Mouse (Mus musculus): ENCODE measurements around the gene Anapc15-ps. TPM values are rescaled to one million over a fixed set of nuclear protein-coding genes. Genes with fewer than 3 reads are reported as not detected.

Gene Anapc15-ps
- total and polyA plus RNA-seq, 2 experiments from 2014 or later, result not detected

GRCm38 (mm10) chr10:95698920-95699714, 25.9 kb upstream of the Anapc15-ps start:
- no peak for TF ChIP-seq CTCF (IDR thresholded peaks at IDR 0.05; ENCODE audit: low read depth)
- TF ChIP-seq EP300 (IDR thresholded peaks at IDR 0.05; ENCODE audit: low read depth), result no peak
- no peak overlapping the region for H3K4me2 ChIP-seq (ENCODE audit: low read depth, low read length)
- H3K9me3 ChIP-seq (replicated peaks; ENCODE audit: control insufficient read depth, low read length), result no peaks in the 10 kb centered on the region
- peaks cover 8% of the 10 kb centered on the region; the same call in 1 of the 2 replicates for H3K4me1 ChIP-seq (ENCODE audit: control insufficient read depth, insufficient read depth)
- no peak overlapping the region for H3K27ac ChIP-seq (ENCODE audit: low read depth)
- H3K36me3 ChIP-seq (replicated peaks; ENCODE audit: control insufficient read depth, insufficient read depth, low read length), result no peaks in the 10 kb centered on the region
- H3K9ac ChIP-seq (replicated peaks; ENCODE audit: low read depth, low read length), result no peak overlapping the region
- H3K4me3 ChIP-seq (ENCODE audit: low read depth, low read length), result no peak overlapping the region
- ATAC-seq (ENCODE audit: insufficient read depth, low read depth), result no peak
- DNase-seq (ENCODE audit: low spot score), result no peak
- WGBS, result 81% methylated on average over 8 of the region's 8 CpGs
- H3K27me3 ChIP-seq (ENCODE audit: control insufficient read depth, insufficient read depth, low read length), result no peaks in the 10 kb centered on the region

DNA sequence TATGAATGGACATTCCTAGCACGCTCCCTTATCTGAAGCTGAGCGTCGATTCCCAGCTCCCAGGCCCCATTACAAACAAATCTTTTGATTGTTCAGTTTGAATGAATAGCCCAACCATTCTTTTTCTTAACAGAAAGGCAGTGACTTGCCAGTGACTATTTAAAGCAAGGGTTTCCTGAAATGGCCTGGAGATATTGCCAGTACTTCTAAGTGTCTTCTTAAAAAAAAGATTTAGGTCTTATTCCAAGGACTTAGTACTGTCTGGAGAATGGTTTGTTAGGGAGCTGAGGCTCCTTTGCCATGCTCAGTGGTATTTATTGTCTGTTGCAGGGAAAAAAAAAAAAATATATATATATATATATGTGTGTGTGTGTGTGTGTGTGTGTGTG, 23.0 kb upstream of the Anapc15-ps start:
- ATAC-seq (ENCODE audit: insufficient read depth, low read depth) (no peak), DNase-seq (ENCODE audit: low spot score) (peak; percentile 37)
- WGBS, result 25% methylated on average over 3 of the region's 3 CpGs
- Histone ChIP-seq H3K9ac (replicated peaks; ENCODE audit: low read depth, low read length) (no peak overlapping the region), H3K36me3 (replicated peaks; ENCODE audit: control insufficient read depth, insufficient read depth, low read length) (no peaks in the 10 kb centered on the region), H3K4me2 (ENCODE audit: low read depth, low read length) (no peak overlapping the region), H3K4me1 (ENCODE audit: control insufficient read depth, insufficient read depth) (peaks cover 8% of the 10 kb centered on the region; the same call in 1 of the 2 replicates), H3K4me3 (ENCODE audit: low read depth, low read length) (no peak overlapping the region), H3K9me3 (replicated peaks; ENCODE audit: control insufficient read depth, low read length) (no peaks in the 10 kb centered on the region), H3K27me3 (ENCODE audit: control insufficient read depth, insufficient read depth, low read length) (no peaks in the 10 kb centered on the region), H3K27ac (ENCODE audit: low read depth) (0 out of 2 replicates have a peak overlapping the region, but pooled peaks have one; percentile 35)
- no peak for TF ChIP-seq EP300 (IDR thresholded peaks at IDR 0.05; ENCODE audit: low read depth)

GRCm38 (mm10) chr10:95695603-95696252, 22.5 kb upstream of the Anapc15-ps start:
- H3K9ac ChIP-seq (replicated peaks; ENCODE audit: low read depth, low read length), result no peak overlapping the region
- H3K27ac ChIP-seq (ENCODE audit: low read depth), result peak overlapping the region; percentile 35; the same call in 1 of the 2 replicates
- no peaks in the 10 kb centered on the region for H3K36me3 ChIP-seq (replicated peaks; ENCODE audit: control insufficient read depth, insufficient read depth, low read length)
- H3K27me3 ChIP-seq (ENCODE audit: control insufficient read depth, insufficient read depth, low read length), result no peaks in the 10 kb centered on the region
- H3K4me2 ChIP-seq (ENCODE audit: low read depth, low read length), result no peak overlapping the region
- peaks cover 8% of the 10 kb centered on the region; the same call in 1 of the 2 replicates for H3K4me1 ChIP-seq (ENCODE audit: control insufficient read depth, insufficient read depth)
- WGBS, result 72% methylated on average over 18 of the region's 18 CpGs
- no peak overlapping the region for H3K4me3 ChIP-seq (ENCODE audit: low read depth, low read length)
- TF ChIP-seq EP300 (IDR thresholded peaks at IDR 0.05; ENCODE audit: low read depth) (no peak), CTCF (IDR thresholded peaks at IDR 0.05; ENCODE audit: low read depth) (no peak)
- ATAC-seq (ENCODE audit: insufficient read depth, low read depth) (0 out of 2 replicates have a peak, but pooled peaks have one; percentile 33), DNase-seq (ENCODE audit: low spot score) (no peak)
- H3K9me3 ChIP-seq (replicated peaks; ENCODE audit: control insufficient read depth, low read length), result no peaks in the 10 kb centered on the region

GRCm38 (mm10) chr10:95694559-95695251, 21.5 kb upstream of the Anapc15-ps start:
- H3K27me3 ChIP-seq (ENCODE audit: control insufficient read depth, insufficient read depth, low read length), result no peaks in the 10 kb centered on the region
- H3K36me3 ChIP-seq (replicated peaks; ENCODE audit: control insufficient read depth, insufficient read depth, low read length), result no peaks in the 10 kb centered on the region
- no peaks in the 10 kb centered on the region for H3K9me3 ChIP-seq (replicated peaks; ENCODE audit: control insufficient read depth, low read length)
- H3K4me1 ChIP-seq (ENCODE audit: control insufficient read depth, insufficient read depth), result peaks cover 8% of the 10 kb centered on the region; the same call in 1 of the 2 replicates
- 79% methylated on average over 12 of the region's 12 CpGs for WGBS
- H3K27ac ChIP-seq (ENCODE audit: low read depth), result no peak overlapping the region
- DNase-seq (ENCODE audit: low spot score) (no peak), ATAC-seq (ENCODE audit: insufficient read depth, low read depth) (no peak)
- H3K9ac ChIP-seq (replicated peaks; ENCODE audit: low read depth, low read length), result no peak overlapping the region
- no peak overlapping the region for H3K4me2 ChIP-seq (ENCODE audit: low read depth, low read length)
- no peak overlapping the region for H3K4me3 ChIP-seq (ENCODE audit: low read depth, low read length)
- TF ChIP-seq EP300 (IDR thresholded peaks at IDR 0.05; ENCODE audit: low read depth), result no peak
- TF ChIP-seq CTCF (IDR thresholded peaks at IDR 0.05; ENCODE audit: low read depth), result no peak

DNA sequence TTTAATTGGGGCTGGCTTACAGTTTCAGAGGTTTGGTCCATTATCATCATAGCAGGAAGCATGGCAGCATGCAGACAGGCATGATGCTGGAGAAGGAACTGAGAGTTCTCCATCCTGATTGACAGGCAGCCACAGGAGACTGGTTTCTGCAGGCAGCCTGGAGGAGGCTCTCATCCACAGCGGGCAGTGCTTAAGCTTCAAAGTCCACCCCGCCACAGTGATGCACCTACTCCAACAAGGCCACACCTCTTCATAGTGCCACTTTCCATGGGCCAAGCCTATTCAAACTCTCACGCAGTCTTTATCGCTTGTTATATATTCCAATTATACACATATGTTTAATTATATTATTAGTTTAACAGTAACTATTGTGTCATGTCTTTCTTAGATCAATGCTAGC, 18.1 kb upstream of the Anapc15-ps start:
- no peak for DNase-seq (ENCODE audit: low spot score)
- H3K9ac ChIP-seq (replicated peaks; ENCODE audit: low read depth, low read length), result no peak overlapping the region
- H3K4me2 ChIP-seq (ENCODE audit: low read depth, low read length), result no peak overlapping the region
- H3K4me3 ChIP-seq (ENCODE audit: low read depth, low read length), result no peak overlapping the region
- TF ChIP-seq EP300 (IDR thresholded peaks at IDR 0.05; ENCODE audit: low read depth), result no peak
- TF ChIP-seq CTCF (IDR thresholded peaks at IDR 0.05; ENCODE audit: low read depth), result no peak
- peaks cover 12% of the 10 kb centered on the region for H3K4me1 ChIP-seq (ENCODE audit: control insufficient read depth, insufficient read depth)
- 93% methylated on average over 4 of the region's 4 CpGs for WGBS
- no peak overlapping the region for H3K27ac ChIP-seq (ENCODE audit: low read depth)
- H3K27me3 ChIP-seq (ENCODE audit: control insufficient read depth, insufficient read depth, low read length), result no peaks in the 10 kb centered on the region
- ATAC-seq (ENCODE audit: insufficient read depth, low read depth), result no peak
- no peaks in the 10 kb centered on the region for H3K9me3 ChIP-seq (replicated peaks; ENCODE audit: control insufficient read depth, low read length)
- no peaks in the 10 kb centered on the region for H3K36me3 ChIP-seq (replicated peaks; ENCODE audit: control insufficient read depth, insufficient read depth, low read length)

Measured in heart, postnatal 0 days (tissue).